Mouse (Mus musculus): ENCODE results near the gene Cntn4. TPM values are rescaled to one million over a fixed set of nuclear protein-coding genes. Genes with fewer than 3 reads are reported as not detected.

The Cntn4 gene
- polyA plus RNA-seq, 1 experiment from 2014 or later = 56.3 TPM

- H3K36me3 ChIP-seq (ENCODE audit: control insufficient read depth, insufficient read depth, low read length) = no peaks in the 10 kb centered on the region
- no peaks in the 10 kb centered on the region for H3K4me1 ChIP-seq (ENCODE audit: control insufficient read depth, insufficient read depth, low read length)
- H3K27me3 ChIP-seq (ENCODE audit: control insufficient read depth, insufficient read depth, low read length) = no peaks in the 10 kb centered on the region
- ATAC-seq (ENCODE audit: low read depth) = no peak
- no peak overlapping the region for H3K4me3 ChIP-seq (ENCODE audit: low read depth, low read length)
- H3K9ac ChIP-seq (replicated peaks; ENCODE audit: low read depth, low read length) = no peak overlapping the region
- H3K9me3 ChIP-seq (ENCODE audit: control insufficient read depth, low read length) = no peaks in the 10 kb centered on the region
- 68% methylated on average over 7 of the region's 7 CpGs for WGBS
- H3K27ac ChIP-seq (ENCODE audit: low read depth, low read length) = no peak overlapping the region
- H3K4me2 ChIP-seq (ENCODE audit: low read depth, low read length) = no peak overlapping the region
These were observed 887.9 kb downstream of the Cntn4 start for GRCm38 (mm10) chr6:106565316-106565715.

GRCm38 (mm10) chr6:106565769-106566459 lies 888.5 kb downstream of the Cntn4 start:
- no peaks in the 10 kb centered on the region for H3K27me3 ChIP-seq (ENCODE audit: control insufficient read depth, insufficient read depth, low read length)
- 0 out of 2 replicates have a peak, but pooled peaks have one; percentile 49 for ATAC-seq (ENCODE audit: low read depth)
- no peak overlapping the region for H3K4me2 ChIP-seq (ENCODE audit: low read depth, low read length)
- no peaks in the 10 kb centered on the region for H3K4me1 ChIP-seq (ENCODE audit: control insufficient read depth, insufficient read depth, low read length)
- no peak overlapping the region for H3K9ac ChIP-seq (replicated peaks; ENCODE audit: low read depth, low read length)
- H3K27ac ChIP-seq (ENCODE audit: low read depth, low read length) = no peak overlapping the region
- H3K36me3 ChIP-seq (ENCODE audit: control insufficient read depth, insufficient read depth, low read length) = no peaks in the 10 kb centered on the region
- WGBS = 42% methylated on average over 3 of the region's 3 CpGs
- H3K4me3 ChIP-seq (ENCODE audit: low read depth, low read length) = no peak overlapping the region
- H3K9me3 ChIP-seq (ENCODE audit: control insufficient read depth, low read length) = no peaks in the 10 kb centered on the region

- WGBS = 74% methylated on average over 11 of the region's 11 CpGs
- no peak for ATAC-seq (ENCODE audit: low read depth)
- Histone ChIP-seq H3K27me3 (ENCODE audit: control insufficient read depth, insufficient read depth, low read length) (no peaks in the 10 kb centered on the region), H3K36me3 (ENCODE audit: control insufficient read depth, insufficient read depth, low read length) (no peaks in the 10 kb centered on the region), H3K4me1 (ENCODE audit: control insufficient read depth, insufficient read depth, low read length) (no peaks in the 10 kb centered on the region), H3K9me3 (ENCODE audit: control insufficient read depth, low read length) (no peaks in the 10 kb centered on the region), H3K4me3 (ENCODE audit: low read depth, low read length) (no peak overlapping the region), H3K9ac (replicated peaks; ENCODE audit: low read depth, low read length) (no peak overlapping the region), H3K27ac (ENCODE audit: low read depth, low read length) (0 out of 2 replicates have a peak overlapping the region, but pooled peaks have one; percentile 6), H3K4me2 (ENCODE audit: low read depth, low read length) (no peak overlapping the region)
These were observed 889.6 kb downstream of the Cntn4 start for GRCm38 (mm10) chr6:106566929-106567621.

- no peak overlapping the region for H3K4me2 ChIP-seq (ENCODE audit: low read depth, low read length)
- no peaks in the 10 kb centered on the region for H3K9me3 ChIP-seq (ENCODE audit: control insufficient read depth, low read length)
- H3K27me3 ChIP-seq (ENCODE audit: control insufficient read depth, insufficient read depth, low read length) = no peaks in the 10 kb centered on the region
- H3K9ac ChIP-seq (replicated peaks; ENCODE audit: low read depth, low read length) = no peak overlapping the region
- H3K27ac ChIP-seq (ENCODE audit: low read depth, low read length) = no peak overlapping the region
- H3K4me3 ChIP-seq (ENCODE audit: low read depth, low read length) = no peak overlapping the region
- 44% methylated on average over 5 of the region's 5 CpGs for WGBS
- no peaks in the 10 kb centered on the region for H3K36me3 ChIP-seq (ENCODE audit: control insufficient read depth, insufficient read depth, low read length)
- peak; percentile 41; the same call in 1 of the 2 replicates for ATAC-seq (ENCODE audit: low read depth)
- H3K4me1 ChIP-seq (ENCODE audit: control insufficient read depth, insufficient read depth, low read length) = no peaks in the 10 kb centered on the region
These were observed 902.7 kb downstream of the Cntn4 start for GRCm38 (mm10) chr6:106580124-106580523.

DNA sequence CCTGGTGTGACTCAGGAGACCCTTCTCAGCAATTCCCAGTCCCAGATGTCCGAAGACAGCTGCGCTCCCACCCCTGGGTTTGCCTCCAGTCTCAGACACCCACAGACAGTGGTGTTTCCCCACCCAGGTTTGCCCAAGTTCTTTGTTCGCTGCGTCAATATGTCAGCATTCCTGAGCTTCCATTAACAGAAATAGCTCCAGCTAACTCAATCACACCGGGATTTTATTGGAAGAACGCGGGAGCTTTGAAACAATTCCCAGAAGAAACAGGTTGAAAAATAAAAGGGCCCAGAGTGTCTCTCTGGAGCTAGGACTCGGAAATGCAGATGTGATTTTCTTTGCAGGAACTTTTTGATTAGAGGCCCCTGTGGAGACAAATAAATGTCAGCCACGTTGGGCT lies 916.3 kb downstream of the Cntn4 start:
- no peaks in the 10 kb centered on the region for H3K9me3 ChIP-seq (ENCODE audit: control insufficient read depth, low read length)
- H3K27ac ChIP-seq (ENCODE audit: low read depth, low read length) = no peak overlapping the region
- H3K4me2 ChIP-seq (ENCODE audit: low read depth, low read length) = 0 out of 2 replicates have a peak overlapping the region, but pooled peaks have one; percentile 16
- no peaks in the 10 kb centered on the region for H3K4me1 ChIP-seq (ENCODE audit: control insufficient read depth, insufficient read depth, low read length)
- 7% methylated on average over 9 of the region's 9 CpGs for WGBS
- H3K4me3 ChIP-seq (ENCODE audit: low read depth, low read length) = no peak overlapping the region
- no peaks in the 10 kb centered on the region for H3K36me3 ChIP-seq (ENCODE audit: control insufficient read depth, insufficient read depth, low read length)
- no peak for ATAC-seq (ENCODE audit: low read depth)
- H3K9ac ChIP-seq (replicated peaks; ENCODE audit: low read depth, low read length) = no peak overlapping the region
- no peaks in the 10 kb centered on the region for H3K27me3 ChIP-seq (ENCODE audit: control insufficient read depth, insufficient read depth, low read length)

GRCm38 (mm10) chr6:106617081-106617480 lies 939.6 kb downstream of the Cntn4 start:
- ATAC-seq (ENCODE audit: low read depth) = no peak
- Histone ChIP-seq H3K4me2 (ENCODE audit: low read depth, low read length) (no peak overlapping the region), H3K9me3 (ENCODE audit: control insufficient read depth, low read length) (no peaks in the 10 kb centered on the region), H3K36me3 (ENCODE audit: control insufficient read depth, insufficient read depth, low read length) (no peaks in the 10 kb centered on the region), H3K4me3 (ENCODE audit: low read depth, low read length) (no peak overlapping the region), H3K4me1 (ENCODE audit: control insufficient read depth, insufficient read depth, low read length) (no peaks in the 10 kb centered on the region), H3K27ac (ENCODE audit: low read depth, low read length) (no peak overlapping the region), H3K27me3 (ENCODE audit: control insufficient read depth, insufficient read depth, low read length) (no peaks in the 10 kb centered on the region), H3K9ac (replicated peaks; ENCODE audit: low read depth, low read length) (no peak overlapping the region)
- WGBS = 87% methylated on average over 3 of the region's 3 CpGs

DNA sequence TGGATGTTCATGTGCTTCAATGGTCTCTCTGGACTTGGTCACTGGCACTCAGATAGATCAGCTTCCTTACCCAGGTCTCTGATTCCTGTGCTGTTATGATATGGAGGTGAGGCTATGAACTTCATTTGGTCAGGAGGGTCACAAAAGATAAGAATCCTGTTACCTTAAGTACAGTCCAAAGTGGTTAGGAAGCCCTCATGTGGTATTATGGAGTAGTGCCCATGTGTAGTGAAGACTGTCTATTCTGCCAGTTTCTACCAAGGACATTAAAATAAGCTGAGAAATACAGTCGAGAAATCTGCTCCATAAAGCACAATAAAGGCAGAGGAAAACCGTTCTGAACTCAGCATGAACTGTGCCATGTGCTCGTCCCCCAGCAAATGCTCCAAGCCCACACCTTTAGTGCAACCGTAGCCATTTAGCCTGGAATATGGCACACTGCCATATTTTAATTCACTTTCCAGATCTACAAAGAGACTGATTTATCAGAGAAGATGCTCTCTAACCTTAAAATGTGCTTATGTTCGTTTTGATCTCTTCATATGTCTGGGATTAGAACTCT lies 943.8 kb downstream of the Cntn4 start:
- Histone ChIP-seq H3K4me3 (ENCODE audit: low read depth, low read length) (no peak overlapping the region), H3K4me2 (ENCODE audit: low read depth, low read length) (no peak overlapping the region), H3K27me3 (ENCODE audit: control insufficient read depth, insufficient read depth, low read length) (no peaks in the 10 kb centered on the region), H3K27ac (ENCODE audit: low read depth, low read length) (no peak overlapping the region), H3K36me3 (ENCODE audit: control insufficient read depth, insufficient read depth, low read length) (no peaks in the 10 kb centered on the region), H3K9me3 (ENCODE audit: control insufficient read depth, low read length) (no peaks in the 10 kb centered on the region), H3K4me1 (ENCODE audit: control insufficient read depth, insufficient read depth, low read length) (no peaks in the 10 kb centered on the region), H3K9ac (replicated peaks; ENCODE audit: low read depth, low read length) (no peak overlapping the region)
- WGBS = 42% methylated on average over 5 of the region's 5 CpGs
- no peak for ATAC-seq (ENCODE audit: low read depth)

- Histone ChIP-seq H3K4me2 (ENCODE audit: low read depth, low read length) (no peak overlapping the region), H3K4me1 (ENCODE audit: control insufficient read depth, insufficient read depth, low read length) (no peaks in the 10 kb centered on the region)
- 83% methylated on average over 3 of the region's 3 CpGs for WGBS
These were observed 965.6 kb downstream of the Cntn4 start for GRCm38 (mm10) chr6:106643026-106643425.

More at GRCm38 (mm10) chr6:106643026-106643425, 965.6 kb downstream of the Cntn4 start:
- Histone ChIP-seq H3K9ac (replicated peaks; ENCODE audit: low read depth, low read length) (no peak overlapping the region), H3K4me3 (ENCODE audit: low read depth, low read length) (no peak overlapping the region), H3K27me3 (ENCODE audit: control insufficient read depth, insufficient read depth, low read length) (no peaks in the 10 kb centered on the region), H3K36me3 (ENCODE audit: control insufficient read depth, insufficient read depth, low read length) (no peaks in the 10 kb centered on the region), H3K27ac (ENCODE audit: low read depth, low read length) (no peak overlapping the region), H3K9me3 (ENCODE audit: control insufficient read depth, low read length) (no peaks in the 10 kb centered on the region)
- no peak for ATAC-seq (ENCODE audit: low read depth)
